Mouse (Mus musculus) kidney, adult 2 months (tissue): ENCODE results near the gene Mef2d. TPM values are rescaled to one million over a fixed set of nuclear protein-coding genes. Genes with fewer than 3 reads are reported as not detected.
A peak's percentile ranks its signal among the peaks of the same experiment; 100 is the strongest.

Experiments
- DNase-seq: peaks from one replicate; pipeline ENCODE4 v3.0.0; 2021
- H3K27ac ChIP-seq: fragments of 200-500 bp; 2 replicates; pipeline ENCODE4 v1.5.1; 2012; ENCODE audit warnings: low read depth, low read length, control low read depth, inconsistent platforms; ENCODE audit not compliant: insufficient read depth
- H3K27me3 ChIP-seq: fragments of 200-500 bp; replicated peaks from 2 replicates; pipeline ENCODE4 v1.6.1; 2012; ENCODE audit warnings: mild to moderate bottlenecking, moderate library complexity, low read length, inconsistent platforms; ENCODE audit not compliant: control insufficient read depth, insufficient read depth
- H3K36me3 ChIP-seq: fragments of 200-500 bp; 2 replicates; pipeline ENCODE4 v1.6.1; 2012; ENCODE audit warnings: mild to moderate bottlenecking, moderate library complexity, low read length, inconsistent platforms; ENCODE audit not compliant: control insufficient read depth, insufficient read depth
- H3K4me1 ChIP-seq: fragments of 200-500 bp; 2 replicates; pipeline ENCODE4 v1.6.1; 2011; ENCODE audit warnings: low read length; ENCODE audit not compliant: control insufficient read depth, insufficient read depth
- H3K4me3 ChIP-seq: fragments of 200-500 bp; 2 replicates; pipeline ENCODE4 v1.5.1; 2011; ENCODE audit warnings: mild to moderate bottlenecking, low read depth, low read length, control low read depth; ENCODE audit not compliant: insufficient read depth
- CTCF ChIP-seq: fragments of 200-500 bp; conservative IDR thresholded peaks from 2 replicates; pipeline ENCODE4 v1.5.1; 2011; ENCODE audit warnings: low read depth, mild to moderate bottlenecking, control low read depth, low read length, moderate library complexity, mixed read lengths; ENCODE audit not compliant: insufficient read depth, insufficient read length
- POLR2A ChIP-seq: fragments of 200-500 bp; IDR thresholded peaks from one replicate; pipeline ENCODE4 v1.6.1; 2011; ENCODE audit warnings: low read depth, low read length, control low read depth
- WGBS: fragments of 180-500 bp; shearing (Covaris S2); methylation state at CpG from one replicate; pipeline ENCODE4 v1.1.7; 2018; 5-methylcytosine and 5-hydroxymethylcytosine counted together
- polyA plus RNA-seq: library from polyadenylated mRNA; depleted of rRNA; stranded (reverse); fragments of >200 nt; gene quantifications from 2 replicates; pipeline ENCODE4 v1.2.3, GENCODE M21; 2012

Mef2d gene
- polyA plus RNA-seq, 1 experiment: 41.8 TPM

DNA sequence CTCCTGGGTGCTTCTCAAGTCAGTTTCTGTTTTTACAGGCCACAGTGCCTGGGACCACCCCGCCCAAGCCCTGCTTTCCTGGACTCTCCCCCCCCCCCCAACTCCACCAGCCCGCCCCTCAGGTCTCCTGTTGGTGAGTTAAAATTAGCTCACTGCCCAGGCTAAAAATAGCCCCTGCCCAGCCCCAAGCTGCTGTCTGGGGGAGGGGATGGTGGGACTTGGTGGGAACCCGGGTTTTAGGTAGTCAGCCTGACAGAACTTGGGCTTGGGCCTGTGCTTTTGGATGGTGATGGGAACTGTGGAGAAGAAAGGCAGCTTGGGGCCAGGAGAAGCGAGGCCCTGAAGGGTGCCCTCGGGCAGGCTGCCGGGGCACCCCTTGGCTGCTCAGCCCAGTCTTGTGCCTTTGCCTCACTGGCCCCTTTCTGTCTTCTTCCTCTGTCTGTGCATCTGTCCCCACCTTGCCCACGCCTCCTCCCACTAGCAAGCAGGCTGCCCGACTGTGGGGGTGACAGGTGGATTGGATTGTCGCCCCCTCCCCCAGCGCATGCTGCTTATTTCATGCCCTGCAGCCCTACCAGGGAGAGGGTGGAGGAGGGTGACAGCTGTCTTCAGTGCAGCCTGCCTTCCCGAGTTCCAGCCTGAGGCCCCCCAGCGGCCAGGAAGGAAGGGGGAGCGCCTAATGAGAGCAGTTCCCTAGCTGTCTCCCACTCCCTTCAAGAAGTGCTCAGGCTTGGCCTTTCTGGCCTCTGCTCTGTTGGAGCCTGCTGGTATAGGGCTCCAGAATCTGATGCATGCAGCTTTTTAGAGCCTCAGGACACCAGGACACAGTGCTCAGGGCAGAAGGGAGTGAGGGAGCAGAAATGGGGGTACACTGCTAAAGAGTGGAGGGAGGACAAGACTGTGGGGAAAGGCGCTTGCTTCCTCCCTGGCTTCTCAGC lies 8.2 kb downstream of the Mef2d start:
- no peak for DNase-seq
- TF ChIP-seq POLR2A (no peak), CTCF (no peak)
- Histone ChIP-seq H3K4me3 (peak overlapping the region; percentile 1; the same call in 1 of the 2 replicates), H3K27ac (peak overlapping the region; percentile 70), H3K27me3 (no peaks in the 10 kb centered on the region), H3K4me1 (peaks cover 60% of the 10 kb centered on the region), H3K36me3 (no peaks in the 10 kb centered on the region)
- 18% methylated on average over 14 of the region's 14 CpGs for WGBS

DNA sequence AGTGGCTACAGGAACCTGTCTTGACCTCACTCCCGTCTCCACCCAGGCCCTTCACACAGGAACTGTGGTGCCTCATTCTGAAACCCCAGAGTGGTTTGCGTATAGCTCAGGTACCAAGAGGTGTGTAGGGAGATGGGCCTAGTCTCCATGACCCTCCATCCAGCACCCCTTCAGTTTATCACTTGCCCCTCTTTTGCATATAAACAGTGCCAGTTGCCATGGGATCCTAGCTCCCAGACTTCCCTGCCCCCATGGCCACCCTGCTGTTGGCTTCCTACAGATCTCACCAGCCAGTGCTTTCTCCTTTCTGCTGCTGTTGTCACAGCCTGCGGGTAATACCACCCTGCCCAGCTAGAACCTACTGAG lies 8.8 kb downstream of the Mef2d start:
- Histone ChIP-seq H3K36me3 (no peaks in the 10 kb centered on the region), H3K27me3 (no peaks in the 10 kb centered on the region), H3K4me3 (no peak overlapping the region), H3K4me1 (peaks cover 53% of the 10 kb centered on the region), H3K27ac (peak overlapping the region; percentile 66)
- no peak for TF ChIP-seq POLR2A
- TF ChIP-seq CTCF: no peak
- WGBS: 58% methylated on average over 3 of the region's 3 CpGs
- no peak for DNase-seq

DNA sequence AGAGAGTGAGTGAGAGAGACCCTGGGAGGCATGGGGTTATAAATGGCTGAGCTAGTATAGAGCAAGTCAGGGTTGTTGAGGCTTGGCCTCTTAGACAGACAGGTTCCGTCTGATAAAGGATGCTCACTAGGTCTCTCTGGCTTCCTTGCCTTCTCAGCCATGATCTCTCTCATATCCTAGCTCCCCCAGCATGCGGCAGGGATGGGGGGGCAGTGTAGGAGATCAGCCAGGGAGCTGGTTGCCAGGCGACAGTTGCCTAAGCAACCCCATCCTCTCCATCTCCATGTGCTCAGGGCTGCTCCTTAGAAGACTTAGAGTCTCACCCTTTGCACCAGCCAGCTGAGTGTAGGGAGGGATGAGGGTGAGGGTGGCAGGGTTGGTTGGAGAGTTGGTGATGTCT lies 9.9 kb downstream of the Mef2d start:
- Histone ChIP-seq H3K4me1 (peaks cover 47% of the 10 kb centered on the region), H3K36me3 (peaks cover 2% of the 10 kb centered on the region; the same call in 1 of the 2 replicates), H3K4me3 (no peak overlapping the region), H3K27me3 (no peaks in the 10 kb centered on the region), H3K27ac (no peak overlapping the region)
- TF ChIP-seq CTCF (no peak), POLR2A (no peak)
- 71% methylated on average over 3 of the region's 3 CpGs for WGBS
- no peak for DNase-seq

DNA sequence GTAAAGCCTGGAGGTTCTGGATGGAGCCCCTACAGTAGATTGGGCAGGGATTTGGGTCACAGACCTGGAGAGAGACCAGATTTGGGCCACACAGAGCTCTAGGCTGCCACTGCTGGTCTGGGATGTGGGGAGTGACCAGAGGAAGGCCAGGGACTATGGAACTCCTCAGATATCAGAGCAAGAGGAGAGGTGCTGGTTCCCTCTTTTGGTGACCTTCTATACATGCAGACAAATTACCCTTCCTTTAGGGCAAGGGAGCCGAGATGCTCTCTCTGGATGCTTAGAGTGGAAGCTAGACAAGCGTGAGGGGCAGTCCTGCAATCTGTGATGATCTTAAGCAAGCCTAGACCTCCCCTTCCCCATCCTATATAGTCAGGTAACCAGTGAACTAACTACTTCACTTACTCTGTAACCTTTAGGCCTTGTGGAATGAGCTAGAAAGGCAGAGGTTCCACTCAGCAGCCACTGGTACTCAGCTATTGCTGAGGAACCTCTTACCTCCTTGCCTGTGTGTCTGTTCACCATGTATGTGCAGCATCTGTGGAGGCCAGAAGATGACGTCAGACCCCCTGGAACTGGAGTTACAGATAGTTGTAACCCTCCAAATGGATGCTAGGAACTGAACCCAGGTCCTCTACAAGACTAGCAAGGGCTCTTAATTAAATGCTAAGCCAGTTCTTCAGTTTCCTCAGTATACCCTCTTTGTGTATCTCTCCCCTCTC lies 11.3 kb downstream of the Mef2d start:
- H3K27ac ChIP-seq: no peak overlapping the region
- DNase-seq: no peak
- 85% methylated on average over 3 of the region's 3 CpGs for WGBS
- H3K4me1 ChIP-seq: peaks cover 35% of the 10 kb centered on the region
- H3K4me3 ChIP-seq: no peak overlapping the region
- TF ChIP-seq CTCF: no peak
- TF ChIP-seq POLR2A: no peak
- H3K36me3 ChIP-seq: peaks cover 4% of the 10 kb centered on the region
- H3K27me3 ChIP-seq: no peaks in the 10 kb centered on the region

DNA sequence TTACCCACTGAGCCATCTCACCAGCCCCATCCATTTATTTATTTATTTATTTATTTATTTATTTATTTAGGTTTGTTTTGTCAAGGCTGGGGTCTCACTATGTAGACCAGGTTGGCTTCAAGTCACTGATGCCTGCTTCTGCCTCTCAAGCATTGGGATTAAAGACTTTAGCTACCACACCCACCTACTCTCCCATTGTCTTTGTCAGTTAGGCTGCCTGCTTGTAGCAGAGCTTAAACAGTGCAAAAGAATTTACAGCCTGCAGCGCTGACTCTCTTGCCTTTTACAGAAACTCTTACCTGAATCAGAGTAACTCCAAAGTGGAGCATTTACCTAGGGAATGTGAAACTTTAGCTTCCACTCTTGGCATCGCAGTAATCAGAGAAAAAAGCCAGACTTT lies 12.1 kb downstream of the Mef2d start:
- no peak for TF ChIP-seq POLR2A
- no peak for TF ChIP-seq CTCF
- no peak for DNase-seq
- WGBS: 80% methylated on average over 2 of the region's 2 CpGs
- Histone ChIP-seq H3K27me3 (no peaks in the 10 kb centered on the region), H3K36me3 (peaks cover 4% of the 10 kb centered on the region), H3K27ac (no peak overlapping the region), H3K4me1 (peaks cover 28% of the 10 kb centered on the region), H3K4me3 (no peak overlapping the region)

DNA sequence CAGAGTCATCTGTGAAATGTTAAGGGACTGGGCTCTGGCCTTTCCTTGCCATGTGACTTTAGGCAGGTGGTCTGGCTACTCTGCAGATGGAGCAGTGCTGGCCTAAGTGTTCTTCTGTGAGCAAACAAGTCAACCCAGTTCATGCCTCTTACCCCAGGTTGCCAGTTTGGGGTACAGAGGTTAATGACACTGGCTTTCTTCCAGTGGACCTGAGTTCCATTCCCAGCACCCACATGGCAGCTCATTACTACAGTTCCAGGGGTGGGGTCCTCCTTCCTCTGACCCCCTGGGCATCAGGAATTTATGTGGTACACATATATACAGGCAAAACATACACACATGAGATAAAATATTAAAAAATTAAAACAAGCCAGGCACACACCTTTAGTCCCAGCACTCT lies 14.6 kb downstream of the Mef2d start:
- DNase-seq: no peak
- Histone ChIP-seq H3K4me3 (no peak overlapping the region), H3K27me3 (no peaks in the 10 kb centered on the region), H3K27ac (no peak overlapping the region), H3K4me1 (peaks cover 4% of the 10 kb centered on the region; the same call in 1 of the 2 replicates), H3K36me3 (peaks cover 4% of the 10 kb centered on the region)
- no peak for TF ChIP-seq CTCF
- TF ChIP-seq POLR2A: no peak

DNA sequence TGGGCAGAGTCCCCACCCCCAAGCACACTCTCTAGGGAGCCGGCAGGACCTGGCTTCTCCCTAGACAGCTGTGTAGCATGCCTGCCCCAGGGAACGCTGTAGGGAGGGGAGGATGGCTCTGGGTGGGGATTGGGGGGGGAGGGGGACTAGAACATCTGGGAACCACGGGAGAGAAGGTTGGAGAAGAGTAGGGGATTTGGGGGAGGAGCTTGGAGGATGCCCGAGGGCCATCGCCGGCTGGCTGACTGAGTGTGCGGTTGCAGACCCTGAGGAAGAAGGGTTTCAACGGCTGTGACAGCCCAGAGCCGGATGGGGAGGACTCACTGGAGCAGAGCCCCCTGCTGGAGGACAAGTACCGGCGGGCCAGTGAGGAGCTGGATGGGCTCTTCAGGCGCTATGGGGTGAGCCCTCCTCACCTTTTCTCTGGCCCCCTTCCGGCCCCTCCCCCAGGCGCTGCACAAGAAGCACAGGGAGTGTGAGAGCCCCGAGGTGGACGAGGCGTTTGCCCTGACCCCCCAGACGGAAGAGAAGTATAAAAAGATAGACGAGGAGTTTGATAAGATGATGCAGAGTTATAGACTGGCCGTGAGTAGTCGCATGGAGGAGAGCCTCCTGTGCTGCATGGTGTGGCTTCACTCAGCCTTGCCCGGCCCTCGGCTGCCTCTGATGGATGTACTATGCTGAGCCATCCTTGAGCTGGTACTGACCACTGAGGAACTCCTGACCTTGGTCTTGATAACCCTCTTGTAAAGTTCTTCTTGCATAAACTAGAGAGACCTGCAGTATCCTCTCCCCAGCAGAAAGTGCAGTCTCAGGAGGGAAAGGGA lies 15.8 kb downstream of the Mef2d start:
- Histone ChIP-seq H3K4me3 (no peak overlapping the region), H3K27me3 (no peaks in the 10 kb centered on the region), H3K27ac (no peak overlapping the region), H3K36me3 (peaks cover 7% of the 10 kb centered on the region), H3K4me1 (no peaks in the 10 kb centered on the region)
- TF ChIP-seq CTCF: peak; percentile 48
- TF ChIP-seq POLR2A: no peak
- no peak for DNase-seq
- WGBS: 41% methylated on average over 23 of the region's 23 CpGs
